Mouse (Mus musculus) forelimb bud, embryonic 11.5 days (tissue): ENCODE data around the gene Vmn2r13.
"Not testable (repeated sequence)": the region's sequence is repeated elsewhere in the genome, so short reads cannot be mapped to it uniquely, and the experiment has no call there.

Experiments used
- DNase-seq: peaks from one replicate; pipeline ENCODE4 v3.0.0-alpha.2; 2012; ENCODE audit warnings: low read depth, low spot score

The Vmn2r13 gene

GRCm38 (mm10) chr5:109192099-109192498, at the start of gene Vmn2r13:
Vmn2r13 (minus strand) TSS chr5:109192199.
- DNase-seq: not testable (repeated sequence)

GRCm38 (mm10) chr5:109224608-109225007, 32.6 kb upstream of the Vmn2r13 start, which contains the start of gene Vmn2r14:
Vmn2r14 (minus strand) TSS chr5:109224708.
- no peak for DNase-seq

GRCm38 (mm10) chr5:109166851-109167250, 25.1 kb downstream of the Vmn2r13 start:
- DNase-seq: not testable (repeated sequence)

- DNase-seq: no peak
These were observed 31.9 kb downstream of the Vmn2r13 start for GRCm38 (mm10) chr5:109160121-109160520.

GRCm38 (mm10) chr5:109159576-109159975, 32.4 kb downstream of the Vmn2r13 start:
- DNase-seq: not testable (repeated sequence)

- DNase-seq: not testable (repeated sequence)
These were observed 33.2 kb downstream of the Vmn2r13 start for GRCm38 (mm10) chr5:109158488-109159485.

- DNase-seq: no peak
These were observed 52.5 kb downstream of the Vmn2r13 start for GRCm38 (mm10) chr5:109139546-109139945.

GRCm38 (mm10) chr5:109136731-109137130, 55.3 kb downstream of the Vmn2r13 start:
- no peak for DNase-seq
